Mouse (Mus musculus): ENCODE data around the gene Egfl6.

DNA sequence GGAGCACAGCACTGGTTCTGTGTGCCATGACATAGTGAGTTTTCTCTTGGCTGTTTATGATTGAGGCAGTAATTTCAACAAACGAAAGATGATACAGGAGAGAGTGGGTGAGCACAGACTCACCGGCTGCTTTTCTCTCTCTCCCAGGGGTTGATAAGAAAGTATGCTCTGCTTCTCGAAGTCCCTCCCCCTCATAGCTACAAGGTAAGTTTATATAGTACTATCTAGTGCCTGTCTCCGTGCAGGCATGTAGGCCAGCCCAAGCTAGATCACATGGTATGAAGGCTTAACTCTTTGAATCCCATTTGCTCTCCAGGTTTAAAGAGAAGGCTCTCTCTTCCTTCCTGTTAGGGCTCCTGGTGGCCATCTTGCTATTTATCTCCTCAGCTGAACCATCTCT, 50.4 kb downstream of the Egfl6 start:
- TF ChIP-seq CTCF (IDR thresholded peaks at IDR 0.05; ENCODE audit: low read depth, low read length) (no peak), POLR2A (IDR thresholded peaks at IDR 0.05; ENCODE audit: extremely low read depth, insufficient read depth, low read length) (no peak)

Measured in liver, adult 2 months (tissue).